Mouse (Mus musculus) limb, embryonic 11.5 days (tissue): ENCODE measurements around the gene Gm20503. TPM values are rescaled to one million over a fixed set of nuclear protein-coding genes. Genes with fewer than 3 reads are reported as not detected.

Source experiments
- ATAC-seq: fragments of 200-750 bp; cut with Nextera tagmentation; 2 replicates; pipeline ENCODE4 v1.8.0; 2017; ENCODE audit warnings: low read depth; ENCODE audit not compliant: insufficient number of reproducible peaks, low FRiP score, low TSS enrichment
- DNase-seq: peaks from one replicate; pipeline ENCODE4 v3.0.0-alpha.2; 2015; ENCODE audit warnings: low spot score
- H3K27ac ChIP-seq: fragments of 300-500 bp; sonication (generic); replicated peaks from 2 replicates; pipeline ENCODE4 v1.5.1; 2014; ENCODE audit warnings: low read depth, mild to moderate bottlenecking, low read length
- H3K27me3 ChIP-seq: fragments of 300-500 bp; sonication (generic); 2 replicates; pipeline ENCODE4 v1.6.1; 2014; ENCODE audit warnings: mild to moderate bottlenecking, low read length, mixed read lengths; ENCODE audit not compliant: control insufficient read depth, insufficient read depth
- H3K36me3 ChIP-seq: fragments of 300-500 bp; sonication (generic); 2 replicates; pipeline ENCODE4 v1.6.1; 2014; ENCODE audit warnings: mild to moderate bottlenecking, low read length, moderate library complexity, mixed read lengths; ENCODE audit not compliant: control insufficient read depth, insufficient read depth
- H3K4me1 ChIP-seq: fragments of 300-500 bp; sonication (generic); 2 replicates; pipeline ENCODE4 v1.6.1; 2014; ENCODE audit warnings: low read length, mixed read lengths; ENCODE audit not compliant: control insufficient read depth, insufficient read depth
- H3K4me2 ChIP-seq: fragments of 300-500 bp; sonication (generic); 2 replicates; pipeline ENCODE4 v1.6.1; 2014; ENCODE audit warnings: low read depth, mild to moderate bottlenecking, moderate library complexity; ENCODE audit not compliant: severe bottlenecking
- H3K4me3 ChIP-seq: fragments of 300-500 bp; sonication (generic); 2 replicates; pipeline ENCODE4 v1.5.1; 2014; ENCODE audit warnings: low read depth, low read length
- H3K9ac ChIP-seq: fragments of 300-500 bp; sonication (generic); 2 replicates; pipeline ENCODE4 v1.6.1; 2014; ENCODE audit warnings: mild to moderate bottlenecking, low read length
- H3K9me3 ChIP-seq: fragments of 300-500 bp; sonication (generic); 2 replicates; pipeline ENCODE4 v1.6.1; 2016; ENCODE audit warnings: low read length; ENCODE audit not compliant: control insufficient read depth
- WGBS: fragments of 180-500 bp; shearing (Covaris S2); extraction: QIAGEN DNeasy Blood & Tissue Kit; methylation state at CpG from one replicate; pipeline ENCODE4 v1.1.7; 2014; 5-methylcytosine and 5-hydroxymethylcytosine counted together
- polyA plus RNA-seq: library from polyadenylated mRNA; unstranded; fragments of >200 nt; fragmentation: Nextera tagmentation; extraction: Ambion mirVana; gene quantifications from 2 replicates; pipeline ENCODE4 v1.2.1, GENCODE M21; 2014

The Gm20503 gene
- polyA plus RNA-seq, 1 experiment from 2014 or later = 9.7 TPM

DNA sequence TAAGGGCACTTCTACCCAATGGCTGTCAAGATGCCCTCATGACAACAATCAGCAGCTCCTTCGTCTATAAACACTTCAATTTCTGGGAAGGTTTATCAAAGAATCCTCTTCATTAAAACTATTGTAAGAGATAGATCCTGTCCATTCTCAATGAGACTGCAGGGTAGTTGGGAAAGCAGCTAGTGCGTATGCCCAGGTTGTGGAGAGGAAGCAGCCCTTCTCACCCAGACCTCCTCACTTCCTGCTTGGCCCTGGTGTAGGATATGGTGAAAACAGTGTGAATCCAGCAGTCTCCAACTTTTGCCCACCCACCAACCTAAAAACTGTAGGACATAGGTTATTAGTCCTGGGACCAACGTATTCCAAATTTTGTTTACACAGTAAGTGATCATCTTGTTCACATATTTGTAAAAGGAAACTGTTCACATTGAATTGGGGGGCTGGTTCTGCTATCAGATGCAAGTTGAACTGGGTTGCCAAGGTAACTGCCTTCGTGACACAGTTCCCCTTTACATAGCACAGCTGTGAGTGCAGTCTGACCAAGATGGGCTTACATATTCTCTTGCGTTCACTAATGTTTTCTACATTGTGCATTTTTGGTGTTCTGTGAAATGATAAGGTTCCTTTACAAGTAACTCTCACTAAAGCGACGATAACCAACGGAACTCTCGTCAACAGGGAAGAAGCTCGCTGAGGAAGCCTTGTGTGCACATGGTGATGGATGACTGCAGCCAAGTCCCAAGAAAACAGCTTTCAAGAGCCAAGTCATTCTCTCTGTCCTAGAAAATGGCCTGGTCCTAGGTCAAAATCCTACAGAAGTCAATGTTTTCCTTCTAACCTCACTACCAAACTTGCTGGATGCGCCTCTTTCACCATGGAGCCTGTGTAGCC is 37.6 kb downstream of the Gm20503 start:
- ATAC-seq (no peak), DNase-seq (no peak)

DNA sequence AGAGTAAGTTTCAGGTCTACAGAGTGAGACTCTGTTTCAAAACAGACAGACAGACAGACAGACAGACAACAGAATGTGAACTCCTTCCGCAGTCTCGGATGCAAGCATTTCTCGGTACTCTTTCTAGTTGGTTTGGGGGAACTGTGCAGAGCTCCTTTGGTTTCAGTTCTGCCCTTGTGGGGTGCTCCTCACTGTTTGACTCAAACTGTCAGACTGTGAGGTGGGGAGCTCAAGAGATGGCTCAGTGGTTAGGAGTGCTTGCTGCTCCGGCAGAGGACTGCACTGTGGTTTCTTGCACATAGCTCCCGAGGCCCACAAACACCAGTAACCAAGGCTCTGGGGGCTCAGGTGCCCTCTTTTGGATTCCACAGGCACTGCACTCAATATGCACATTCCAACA is 40.1 kb downstream of the Gm20503 start:
- no peaks in the 10 kb centered on the region for H3K4me1 ChIP-seq
- no peaks in the 10 kb centered on the region for H3K36me3 ChIP-seq
- ATAC-seq (no peak), DNase-seq (no peak)
- WGBS = 97% methylated on average over 5 of the region's 5 CpGs
- H3K27me3 ChIP-seq = no peaks in the 10 kb centered on the region
- H3K9me3 ChIP-seq = no peaks in the 10 kb centered on the region
- H3K9ac ChIP-seq = no peak overlapping the region
- H3K4me3 ChIP-seq = no peak overlapping the region
- no peak overlapping the region for H3K4me2 ChIP-seq
- H3K27ac ChIP-seq = no peak overlapping the region

More for the DNA sequence above, 37.6 kb downstream of the Gm20503 start:
- H3K36me3 ChIP-seq = no peaks in the 10 kb centered on the region
- H3K9ac ChIP-seq = no peak overlapping the region
- no peaks in the 10 kb centered on the region for H3K9me3 ChIP-seq
- no peaks in the 10 kb centered on the region for H3K27me3 ChIP-seq
- no peak overlapping the region for H3K27ac ChIP-seq
- 90% methylated on average over 11 of the region's 11 CpGs for WGBS
- H3K4me1 ChIP-seq = no peaks in the 10 kb centered on the region
- H3K4me3 ChIP-seq = no peak overlapping the region
- no peak overlapping the region for H3K4me2 ChIP-seq

GRCm38 (mm10) chr4:59043891-59044290 is 40.9 kb downstream of the Gm20503 start:
- no peak overlapping the region for H3K4me2 ChIP-seq
- no peaks in the 10 kb centered on the region for H3K9me3 ChIP-seq
- no peaks in the 10 kb centered on the region for H3K4me1 ChIP-seq
- H3K9ac ChIP-seq = no peak overlapping the region
- H3K27ac ChIP-seq = no peak overlapping the region
- no peak overlapping the region for H3K4me3 ChIP-seq
- no peaks in the 10 kb centered on the region for H3K27me3 ChIP-seq
- WGBS = 89% methylated on average over 6 of the region's 6 CpGs
- H3K36me3 ChIP-seq = no peaks in the 10 kb centered on the region
- ATAC-seq (no peak), DNase-seq (no peak)

DNA sequence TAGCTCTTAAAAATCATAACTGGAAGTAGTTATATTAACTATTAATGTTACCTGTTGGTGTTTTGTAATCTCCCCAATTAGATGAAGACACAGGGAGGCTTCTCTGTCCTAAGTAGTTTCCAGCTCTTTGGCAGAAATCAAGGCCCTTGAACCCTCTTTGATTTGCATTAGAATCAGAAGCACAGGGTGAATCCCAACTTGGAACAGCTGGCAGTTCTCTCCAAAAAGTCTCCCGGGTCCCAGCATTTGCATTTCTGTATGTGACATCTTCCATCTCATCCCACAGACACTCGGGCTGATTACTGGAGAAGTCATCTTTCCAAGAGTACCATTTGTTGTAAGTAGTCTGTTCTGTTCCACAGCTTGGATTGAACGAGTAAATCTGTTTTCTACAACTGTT is 44.2 kb downstream of the Gm20503 start:
- ATAC-seq (no peak), DNase-seq (no peak)
- 47% methylated on average over 3 of the region's 3 CpGs for WGBS
- H3K9ac ChIP-seq = no peak overlapping the region
- no peaks in the 10 kb centered on the region for H3K36me3 ChIP-seq
- no peaks in the 10 kb centered on the region for H3K27me3 ChIP-seq
- no peak overlapping the region for H3K4me2 ChIP-seq
- no peaks in the 10 kb centered on the region for H3K9me3 ChIP-seq
- no peak overlapping the region for H3K27ac ChIP-seq
- no peak overlapping the region for H3K4me3 ChIP-seq
- no peaks in the 10 kb centered on the region for H3K4me1 ChIP-seq

- no peak for ATAC-seq
- Histone ChIP-seq H3K9me3 (no peaks in the 10 kb centered on the region), H3K36me3 (no peaks in the 10 kb centered on the region), H3K27me3 (no peaks in the 10 kb centered on the region), H3K4me2 (no peak overlapping the region), H3K4me1 (no peaks in the 10 kb centered on the region), H3K27ac (no peak overlapping the region), H3K9ac (no peak overlapping the region), H3K4me3 (no peak overlapping the region)
- WGBS = 90% methylated on average over 1 of the region's 1 CpGs
- no peak for DNase-seq
Observed at GRCm38 (mm10) chr4:59051081-59051480, 48.1 kb downstream of the Gm20503 start.

GRCm38 (mm10) chr4:59057929-59058328 is 54.9 kb downstream of the Gm20503 start:
- Histone ChIP-seq H3K27ac (no peak overlapping the region), H3K4me3 (no peak overlapping the region), H3K36me3 (no peaks in the 10 kb centered on the region), H3K9ac (no peak overlapping the region), H3K27me3 (no peaks in the 10 kb centered on the region), H3K4me2 (no peak overlapping the region), H3K4me1 (no peaks in the 10 kb centered on the region), H3K9me3 (no peaks in the 10 kb centered on the region)
- DNase-seq (no peak), ATAC-seq (no peak)
- WGBS = 92% methylated on average over 3 of the region's 3 CpGs

DNA sequence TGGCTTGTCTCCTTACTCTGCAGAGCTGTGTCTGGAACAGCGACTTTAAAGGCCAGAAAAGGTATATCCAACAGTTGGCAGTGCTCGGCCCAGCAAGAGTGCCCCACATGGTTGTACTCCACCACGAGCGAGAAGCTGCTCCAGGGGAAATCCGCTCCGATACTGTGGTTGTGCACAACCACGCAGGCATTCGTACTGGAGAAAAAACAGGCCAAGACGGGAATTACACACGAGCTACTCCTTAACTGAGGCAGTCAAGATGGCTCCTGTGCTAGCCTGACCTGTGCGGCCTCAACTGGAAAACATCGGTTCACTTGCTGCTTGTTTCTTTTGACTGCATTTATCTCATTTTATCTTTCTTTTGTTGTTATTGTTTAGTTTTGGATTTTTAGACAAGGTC is 59.5 kb downstream of the Gm20503 start:
- 81% methylated on average over 12 of the region's 12 CpGs for WGBS

DNA sequence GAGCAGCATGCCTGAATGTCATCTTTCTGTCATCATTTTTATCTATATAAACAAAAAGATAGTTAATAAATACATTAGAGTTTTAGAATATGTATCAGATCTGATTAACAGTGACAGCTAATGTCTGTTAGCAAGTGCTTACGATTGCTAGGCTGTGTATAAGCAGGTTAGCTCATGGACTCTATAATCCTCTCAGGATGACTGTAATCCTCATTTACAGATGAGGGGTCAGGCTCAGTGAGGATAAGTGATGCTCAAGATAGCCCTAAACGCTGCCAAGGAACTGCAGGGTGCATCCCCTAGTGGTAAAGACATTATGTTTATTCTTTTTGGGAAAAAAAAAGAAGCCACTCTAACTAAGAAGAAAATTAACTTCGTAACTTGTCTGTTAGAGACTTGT is 66.3 kb downstream of the Gm20503 start:
- Histone ChIP-seq H3K27ac (no peak overlapping the region), H3K27me3 (no peaks in the 10 kb centered on the region), H3K4me2 (no peak overlapping the region), H3K4me3 (no peak overlapping the region), H3K36me3 (no peaks in the 10 kb centered on the region), H3K4me1 (no peaks in the 10 kb centered on the region), H3K9ac (no peak overlapping the region), H3K9me3 (no peaks in the 10 kb centered on the region)
- WGBS = 64% methylated on average over 3 of the region's 3 CpGs
- no peak for DNase-seq
- no peak for ATAC-seq

More for the DNA sequence above, 59.5 kb downstream of the Gm20503 start:
- no peak overlapping the region for H3K9ac ChIP-seq
- no peaks in the 10 kb centered on the region for H3K36me3 ChIP-seq
- H3K4me3 ChIP-seq = no peak overlapping the region
- no peaks in the 10 kb centered on the region for H3K9me3 ChIP-seq
- ATAC-seq (no peak), DNase-seq (no peak)
- no peaks in the 10 kb centered on the region for H3K4me1 ChIP-seq
- no peak overlapping the region for H3K27ac ChIP-seq
- H3K4me2 ChIP-seq = no peak overlapping the region
- H3K27me3 ChIP-seq = no peaks in the 10 kb centered on the region

- no peaks in the 10 kb centered on the region for H3K9me3 ChIP-seq
- H3K4me2 ChIP-seq = no peak overlapping the region
- H3K4me1 ChIP-seq = no peaks in the 10 kb centered on the region
- H3K27ac ChIP-seq = no peak overlapping the region
- DNase-seq (no peak), ATAC-seq (no peak)
- no peak overlapping the region for H3K4me3 ChIP-seq
- 87% methylated on average over 2 of the region's 2 CpGs for WGBS
- H3K36me3 ChIP-seq = no peaks in the 10 kb centered on the region
- H3K27me3 ChIP-seq = no peaks in the 10 kb centered on the region
- H3K9ac ChIP-seq = no peak overlapping the region
Observed at GRCm38 (mm10) chr4:59083430-59083829, 80.4 kb downstream of the Gm20503 start.
